Mouse (Mus musculus): ENCODE data around the gene 1700003E16Rik.

1700003E16Rik gene

DNA sequence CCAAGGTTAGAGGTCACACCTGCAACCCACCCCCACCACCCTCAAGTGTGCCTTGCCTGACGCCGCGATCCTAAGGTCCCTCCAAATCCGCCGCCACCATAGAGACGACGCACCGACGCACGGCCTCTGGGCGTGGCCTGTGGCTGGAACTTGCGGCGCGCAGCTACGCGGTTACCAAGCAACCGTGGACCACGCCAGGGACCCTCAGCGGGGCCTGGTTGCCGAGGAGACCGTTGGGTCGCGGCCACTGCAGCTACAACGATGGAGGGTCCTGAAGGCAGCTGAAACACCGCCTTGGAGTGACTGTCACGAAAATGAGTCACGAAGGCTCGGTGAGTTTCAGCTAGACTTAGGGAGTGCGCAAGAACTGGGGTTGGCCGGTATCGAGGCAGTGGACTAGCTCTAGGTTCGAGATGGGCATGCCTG lies at the start of gene 1700003E16Rik, which contains the start of gene Wdr54:
Gene 1700003E16Rik (plus strand): TSS at position 146 of the 426 bp plus-strand sequence.
Gene Wdr54 (minus strand): TSS at position 139 of the 426 bp plus-strand sequence.
- DNase-seq (ENCODE audit: low spot score) = peak; percentile 97

DNA sequence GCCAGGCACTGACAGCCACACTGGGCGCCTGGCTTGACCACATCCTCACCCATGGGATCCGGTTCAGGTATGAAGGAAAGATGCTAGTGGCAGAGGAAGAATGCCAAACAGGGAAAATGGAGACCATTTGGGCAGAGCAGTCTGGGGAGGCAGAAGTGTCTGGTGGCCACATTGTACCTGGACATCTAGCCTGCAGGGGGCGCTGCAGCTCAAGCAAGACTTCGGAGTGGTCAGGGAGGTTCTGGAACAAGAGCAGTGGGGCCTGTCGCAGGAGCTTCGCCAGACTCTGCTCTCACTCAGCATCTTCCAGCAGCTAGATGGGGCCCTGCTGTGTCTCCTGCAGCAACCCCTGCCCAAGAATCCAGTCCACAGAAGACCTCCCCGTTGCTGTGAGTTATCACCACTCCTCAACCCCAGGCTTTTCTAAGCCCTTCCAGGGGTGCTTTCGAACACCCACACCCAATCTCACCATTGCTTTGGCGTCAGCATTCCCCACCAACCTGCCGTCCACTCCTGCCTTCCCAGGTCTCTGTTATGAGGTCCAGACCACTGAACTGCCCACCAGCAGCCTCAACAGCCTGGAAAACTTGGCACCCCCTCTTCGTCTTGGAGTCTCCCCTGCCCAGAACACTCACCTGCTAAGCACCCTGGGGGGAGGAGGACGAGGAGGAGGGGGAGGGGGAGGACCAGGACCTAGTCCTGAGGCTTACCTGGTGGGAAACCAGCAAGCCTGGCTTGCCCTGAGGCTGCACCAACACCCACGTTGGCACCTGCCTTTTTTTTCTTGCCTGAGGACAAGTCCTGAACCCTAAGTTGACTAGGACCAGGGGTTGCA lies 48.4 kb upstream of the 1700003E16Rik start:
- DNase-seq (ENCODE audit: low spot score) = peak; percentile 90

- DNase-seq (ENCODE audit: low spot score) = peak; percentile 82
These were observed 47.2 kb upstream of the 1700003E16Rik start, which contains the start of gene Mrpl53 for GRCm38 (mm10) chr6:83108762-83109668. Gene Mrpl53, plus strand, starts transcription at chr6:83109040.

DNA sequence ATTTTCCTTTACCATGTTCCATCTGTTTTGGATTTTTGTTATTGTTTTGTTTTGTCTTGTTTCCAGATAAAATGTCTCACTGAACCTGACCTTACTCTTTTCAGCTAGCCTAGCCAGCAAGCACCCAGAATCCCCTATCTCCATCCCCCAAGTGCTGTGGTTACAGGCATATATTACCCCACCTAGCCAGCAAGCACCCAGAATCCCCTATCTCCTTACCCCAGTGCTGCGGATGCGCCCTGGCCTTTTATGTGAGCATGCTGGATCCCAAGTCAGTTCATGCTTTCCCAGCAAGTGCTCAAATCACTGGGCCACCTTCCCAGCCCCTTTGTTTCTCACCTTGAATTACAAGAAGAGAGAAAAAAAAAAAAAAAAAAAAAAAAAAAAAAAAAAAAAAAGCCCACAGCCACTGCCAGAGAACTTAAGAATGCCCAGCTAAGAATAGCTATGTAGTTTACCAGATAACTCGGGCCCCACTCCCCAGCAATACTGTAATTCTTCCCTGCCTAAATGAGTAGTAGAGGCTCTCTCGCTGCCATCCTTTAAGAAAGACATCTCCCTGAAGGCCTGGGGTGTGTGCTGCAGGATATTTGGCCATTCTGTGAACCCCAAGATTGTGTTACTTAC lies 44.6 kb upstream of the 1700003E16Rik start:
- DNase-seq (ENCODE audit: low spot score) = no peak

DNA sequence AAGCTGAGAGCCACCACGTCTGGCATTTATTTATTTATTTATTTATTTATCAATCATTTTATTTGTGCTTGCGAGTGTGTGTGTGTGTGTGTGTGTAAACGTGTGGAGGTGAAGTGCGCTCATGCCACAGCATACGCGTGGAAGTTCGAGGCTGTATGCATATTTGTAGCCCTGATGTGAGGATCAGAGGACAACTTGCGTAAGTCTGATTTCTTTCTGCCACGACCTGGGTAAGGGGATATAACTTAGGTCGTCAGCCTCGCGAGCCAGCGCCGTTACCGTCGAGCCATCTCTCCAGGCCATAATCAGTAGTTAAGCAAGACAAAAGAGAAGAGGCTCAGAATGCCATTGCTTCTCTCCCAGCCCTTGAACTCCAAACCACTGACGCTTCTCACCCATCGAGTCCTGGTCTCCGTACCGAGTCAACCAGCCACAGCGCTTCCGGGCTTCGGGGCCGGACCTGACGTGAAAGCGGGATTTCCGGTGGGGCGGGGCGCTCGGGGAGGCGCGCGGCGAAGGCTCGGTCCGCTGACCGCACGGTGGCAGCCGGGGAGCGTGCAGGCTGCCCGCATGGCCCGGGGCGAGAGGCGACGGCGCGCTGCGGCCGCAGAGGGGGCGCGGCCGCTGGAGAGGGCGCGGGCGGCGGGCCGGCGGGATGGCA lies 41.1 kb upstream of the 1700003E16Rik start, which contains the start of gene Mogs:
Gene Mogs (plus strand): TSS at position 486 of the 661 bp plus-strand sequence.
- DNase-seq (ENCODE audit: low spot score) = peak; percentile 95

DNA sequence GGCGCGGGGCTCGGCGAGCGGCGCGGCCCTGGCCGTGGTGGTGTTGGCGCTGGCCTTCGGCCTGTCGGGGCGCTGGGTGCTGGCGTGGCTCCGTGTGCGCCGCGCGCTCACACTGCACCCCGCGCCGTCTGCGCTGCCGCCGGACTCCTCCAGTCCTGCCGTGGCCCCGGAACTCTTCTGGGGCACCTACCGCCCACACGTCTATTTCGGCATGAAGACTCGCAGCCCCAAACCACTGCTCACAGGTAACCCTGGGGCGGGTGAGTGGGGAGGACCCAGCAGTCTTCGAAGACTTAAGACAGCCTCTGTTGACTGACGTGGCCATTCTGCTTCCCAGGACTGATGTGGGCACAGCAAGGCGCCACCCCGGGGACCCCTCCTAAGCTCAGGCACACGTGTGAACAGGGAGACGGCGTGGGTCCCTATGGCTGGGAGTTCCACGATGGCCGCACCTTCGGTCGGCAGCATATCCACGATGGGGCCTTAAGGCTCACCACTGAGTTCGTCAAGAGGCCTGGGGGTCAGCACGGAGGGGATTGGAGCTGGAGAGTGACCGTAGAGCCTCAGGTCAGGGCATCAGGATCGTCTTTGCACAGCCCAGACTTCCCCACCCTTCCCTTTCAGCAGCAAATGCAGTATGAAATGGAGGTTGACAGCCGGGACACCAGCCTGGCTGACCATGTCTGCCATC lies 40.4 kb upstream of the 1700003E16Rik start:
- DNase-seq (ENCODE audit: low spot score) = no peak

- DNase-seq (ENCODE audit: low spot score) = no peak
These were observed 39.6 kb upstream of the 1700003E16Rik start for GRCm38 (mm10) chr6:83116373-83117164.

DNA sequence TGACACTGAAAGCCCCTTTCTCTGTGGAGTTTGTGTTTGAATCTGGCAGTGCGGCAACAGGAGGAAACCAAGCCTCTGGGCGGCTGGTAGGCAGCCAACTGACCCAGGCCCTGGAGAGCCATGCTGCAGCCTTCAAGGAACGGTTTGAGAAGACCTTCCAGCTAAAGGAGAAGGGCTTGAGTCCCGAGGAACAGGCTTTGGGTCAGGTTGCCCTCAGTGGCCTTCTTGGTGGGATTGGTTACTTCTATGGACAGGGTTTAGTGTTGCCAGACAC lies 39.1 kb upstream of the 1700003E16Rik start:
- DNase-seq (ENCODE audit: low spot score) = no peak

DNA sequence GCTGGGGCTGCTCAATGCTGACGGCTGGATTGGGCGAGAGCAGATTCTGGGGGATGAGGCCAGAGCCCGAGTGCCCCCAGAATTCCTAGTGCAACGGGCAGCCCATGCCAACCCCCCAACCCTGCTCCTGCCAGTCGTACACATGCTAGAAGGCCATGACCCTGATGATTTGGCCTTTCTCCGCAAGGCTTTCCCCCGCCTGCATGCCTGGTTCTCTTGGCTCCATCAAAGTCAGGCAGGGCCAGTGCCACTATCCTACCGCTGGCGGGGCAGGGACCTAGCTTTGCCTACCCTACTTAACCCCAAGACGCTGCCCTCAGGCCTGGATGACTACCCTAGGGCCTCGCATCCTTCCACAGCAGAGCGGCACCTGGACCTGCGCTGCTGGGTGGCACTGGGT lies 38.6 kb upstream of the 1700003E16Rik start:
- no peak for DNase-seq (ENCODE audit: low spot score)

- DNase-seq (ENCODE audit: low spot score) = no peak
These were observed 37.8 kb upstream of the 1700003E16Rik start for GRCm38 (mm10) chr6:83118369-83118768.

DNA sequence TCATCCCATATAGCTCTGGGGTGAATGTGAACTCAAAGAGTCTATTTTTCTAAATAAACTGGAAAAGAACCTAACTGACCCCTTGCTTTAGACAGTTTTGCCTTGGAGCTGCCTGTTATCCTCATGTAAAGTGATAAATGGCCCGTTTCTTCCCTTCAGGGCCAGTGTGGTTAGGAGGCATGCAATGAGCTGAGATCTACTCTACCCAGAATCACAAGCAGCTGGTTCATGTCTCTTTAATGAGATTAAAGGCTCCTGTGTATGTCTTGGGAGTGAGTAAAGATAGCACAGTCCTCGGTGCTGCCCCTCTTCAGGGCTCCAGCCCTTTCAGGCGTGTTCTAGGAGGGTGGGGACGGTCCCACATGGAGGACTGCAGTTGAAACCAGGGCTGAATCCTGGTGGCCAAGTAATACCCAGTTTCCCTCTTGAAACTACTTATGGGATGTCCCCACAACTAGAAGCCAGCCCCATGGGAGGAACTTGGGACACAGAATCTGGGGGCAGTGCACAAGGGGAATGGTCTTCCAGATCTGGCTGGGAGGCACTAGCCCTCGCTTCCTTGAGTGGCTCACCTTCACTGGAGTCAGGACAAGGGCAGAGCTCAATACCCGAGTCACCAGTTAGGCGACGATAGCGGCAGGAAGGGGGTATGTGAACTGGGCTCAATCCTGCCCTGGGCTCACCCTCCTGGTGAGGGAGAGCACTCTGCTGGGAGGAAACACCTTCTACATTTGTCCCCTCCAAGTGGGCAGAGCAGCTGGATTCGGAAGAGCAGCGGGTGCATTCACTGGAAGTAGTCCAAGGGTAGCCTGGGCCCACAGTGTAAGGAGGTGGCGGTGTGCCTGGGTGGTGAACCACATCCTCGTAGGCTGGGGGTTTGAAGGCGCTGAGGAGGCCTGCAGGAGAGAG lies 37.1 kb upstream of the 1700003E16Rik start:
- no peak for DNase-seq (ENCODE audit: low spot score)

- DNase-seq (ENCODE audit: low spot score) = no peak
These were observed 36.5 kb upstream of the 1700003E16Rik start for GRCm38 (mm10) chr6:83119734-83120051.

GRCm38 (mm10) chr6:83120930-83121862 lies 35.0 kb upstream of the 1700003E16Rik start, which contains the start of gene Wbp1:
Gene Wbp1, minus strand, starts transcription at chr6:83121559.
- peak; percentile 97 for DNase-seq (ENCODE audit: low spot score)

DNA sequence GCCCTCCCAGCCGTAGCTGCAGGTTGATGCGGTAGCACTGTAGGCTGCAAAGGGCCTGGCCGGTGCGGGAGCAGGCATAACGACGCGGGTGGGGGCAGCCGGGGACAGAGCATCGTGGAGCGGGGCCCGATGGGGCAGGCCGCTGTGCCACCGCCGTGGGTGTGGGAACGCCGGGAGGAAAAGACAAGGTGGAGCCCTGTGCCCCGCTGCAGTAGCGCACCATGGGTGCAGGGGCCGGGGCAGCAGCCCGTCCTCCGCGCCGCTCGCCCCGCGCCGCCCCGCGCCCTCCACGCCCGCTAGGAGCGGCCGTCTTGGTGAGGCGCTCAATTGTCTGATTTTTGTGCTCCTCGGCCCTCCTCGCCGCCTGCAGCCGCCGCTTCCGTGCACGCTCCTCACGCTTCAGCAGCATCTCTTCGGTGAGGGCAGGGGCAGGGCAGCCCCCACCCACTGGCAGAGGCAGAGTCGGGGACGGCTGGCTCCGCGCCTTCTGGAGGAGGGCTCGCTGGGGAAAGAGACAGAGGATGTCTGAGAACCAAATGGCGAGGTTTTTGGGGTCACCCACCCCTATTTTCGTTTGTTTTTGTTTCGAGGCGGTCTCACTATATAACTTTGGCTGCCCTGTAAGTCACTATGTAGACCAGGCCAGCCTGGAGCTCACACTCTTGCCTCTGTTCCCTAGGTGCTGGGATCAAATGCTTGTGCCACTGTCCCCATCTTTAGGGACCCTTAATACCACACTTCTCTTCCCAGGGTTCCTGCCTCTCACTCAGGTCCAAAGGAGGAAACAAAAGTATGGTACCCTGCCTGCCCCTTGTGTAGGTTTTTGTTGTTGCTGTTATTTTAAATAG lies 34.1 kb upstream of the 1700003E16Rik start:
- DNase-seq (ENCODE audit: low spot score) = peak; percentile 51

DNA sequence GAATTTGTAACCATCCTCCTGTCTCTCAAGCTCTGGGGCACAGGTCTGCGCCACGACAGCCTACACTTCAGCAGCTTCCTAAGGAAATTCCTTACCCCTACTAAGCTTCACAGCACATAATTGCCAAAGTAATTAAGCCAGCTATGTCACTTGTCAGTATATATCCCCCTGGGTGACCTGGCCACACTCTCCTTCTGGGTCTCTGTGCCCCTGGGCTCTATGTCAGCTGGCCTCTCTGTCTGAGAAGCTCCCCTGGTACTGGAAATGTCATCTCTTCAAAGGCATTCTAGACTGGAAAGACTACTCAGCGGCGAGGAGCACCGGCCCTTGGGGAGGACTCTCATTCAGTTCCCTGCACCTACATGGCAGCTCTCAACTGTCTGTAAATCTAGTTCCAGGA lies 33.2 kb upstream of the 1700003E16Rik start:
- no peak for DNase-seq (ENCODE audit: low spot score)

GRCm38 (mm10) chr6:83124851-83125312 lies 31.3 kb upstream of the 1700003E16Rik start:
- peak; percentile 92 for DNase-seq (ENCODE audit: low spot score)

DNA sequence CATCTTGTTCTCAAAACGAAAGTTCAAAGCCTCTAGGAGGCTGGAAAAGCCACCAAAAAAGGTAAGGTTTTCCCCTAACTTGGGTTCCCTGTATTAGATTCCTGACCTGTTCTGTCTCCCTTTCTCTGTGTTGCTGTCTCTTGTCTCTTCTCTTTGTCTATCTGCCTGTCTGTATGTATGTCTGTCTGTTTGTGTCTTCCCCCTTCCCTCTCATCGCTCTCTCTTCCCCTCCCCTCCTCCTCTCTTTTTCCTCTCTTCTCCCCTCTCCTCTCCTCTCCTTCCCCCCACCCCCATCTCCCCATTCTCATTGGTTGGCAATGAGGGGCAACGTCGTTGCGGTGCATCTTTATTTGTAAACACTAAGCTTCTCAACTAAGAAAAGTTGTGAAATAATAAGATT lies 30.9 kb upstream of the 1700003E16Rik start, which contains the start of gene Ino80b:
Gene Ino80b (minus strand): TSS at position 101 of the 400 bp plus-strand sequence.
- no peak for DNase-seq (ENCODE audit: low spot score)
